Mouse (Mus musculus) T-helper 17 cell (primary cell): ENCODE data around the gene Olfr1368.
"Not testable (repeated sequence)": the region's sequence is repeated elsewhere in the genome, so short reads cannot be mapped to it uniquely, and the experiment has no call there.

Experiments
- in situ Hi-C, 2 experiments: fragments of 300-600 bp; cut with MboI, MseI; formaldehyde crosslinking; loops; 1 replicate in 1 of 2; 2 replicates in 1 of 2; pipeline ENCODE4 v1.15.1; 2025; ENCODE audit warnings: high pct_unique_total_duplicates in 2 of 2

Olfr1368 gene

GRCm38 (mm10) chr13:21169121-21169656 is 23.5 kb upstream of the Olfr1368 start:
- in situ Hi-C loops: loop anchor here (10.0 to 25.0 kb wide), 3 partner anchors 66 to 1082 kb away; partner anchors contain the start of gene Elmo1 (in 1 of the 2)

GRCm38 (mm10) chr13:21168371-21169011 is 22.8 kb upstream of the Olfr1368 start:
- in situ Hi-C loops: loop anchor here (10.0 to 25.0 kb wide), 3 partner anchors 66 to 1081 kb away; partner anchors contain the start of gene Elmo1 (in 1 of the 2)

GRCm38 (mm10) chr13:21167910-21168300 is 22.2 kb upstream of the Olfr1368 start:
- in situ Hi-C loops: loop anchor here (10.0 to 25.0 kb wide), 3 partner anchors 67 to 1081 kb away; partner anchors contain the start of gene Elmo1 (in 1 of the 2)

- in situ Hi-C loops: loop anchor here (10.0 to 25.0 kb wide), 3 partner anchors 68 to 1080 kb away; partner anchors contain the start of gene Elmo1 (in 1 of the 2)
Measured at GRCm38 (mm10) chr13:21166936-21167909, 21.6 kb upstream of the Olfr1368 start.

DNA sequence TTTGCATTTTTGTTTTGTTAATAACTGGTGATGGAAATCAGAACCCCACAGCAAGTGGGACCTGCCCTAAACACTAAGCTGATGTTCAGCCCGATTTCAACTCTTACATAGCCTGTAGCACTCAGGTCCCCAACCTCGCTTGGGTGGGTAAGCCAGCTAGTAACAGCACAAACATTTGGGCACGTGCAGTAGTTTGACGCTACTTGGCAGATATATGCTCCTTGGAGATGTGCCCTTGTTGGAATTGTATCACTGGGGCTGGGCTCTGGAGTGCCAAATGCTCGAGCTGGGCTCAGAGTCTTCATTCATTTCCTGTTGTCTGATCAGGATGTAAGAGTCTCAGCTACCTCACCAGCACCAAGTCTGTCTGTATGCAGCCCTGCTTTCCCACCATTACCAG is 16.9 kb upstream of the Olfr1368 start:
- in situ Hi-C loops: loop anchor here (5.0 to 25.0 kb wide), 4 partner anchors 72 to 1075 kb away; partner anchors contain the start of gene Elmo1 (in 1 of the 2)

DNA sequence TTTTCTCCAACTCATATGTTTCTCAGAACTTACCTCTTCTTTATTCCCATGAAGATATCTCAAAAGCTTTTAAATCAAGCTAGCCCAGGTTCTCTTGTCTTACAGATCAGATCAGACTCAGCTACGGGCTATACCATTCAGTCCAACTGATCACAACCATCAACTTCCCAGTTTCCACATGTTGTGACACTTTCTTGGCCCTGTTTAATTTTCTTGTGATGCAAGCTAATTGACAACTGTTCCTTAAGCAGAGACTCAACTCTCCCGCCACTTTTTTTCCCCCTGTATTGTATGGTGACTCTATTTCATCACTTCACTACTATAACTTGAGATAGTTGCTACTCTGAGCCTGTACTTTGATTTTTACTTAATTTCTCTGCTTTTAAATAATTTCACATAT is 15.9 kb upstream of the Olfr1368 start:
- in situ Hi-C loops: loop anchor here (5.0 to 25.0 kb wide), 4 partner anchors 73 to 1074 kb away; partner anchors contain the start of gene Elmo1 (in 1 of the 2)

DNA sequence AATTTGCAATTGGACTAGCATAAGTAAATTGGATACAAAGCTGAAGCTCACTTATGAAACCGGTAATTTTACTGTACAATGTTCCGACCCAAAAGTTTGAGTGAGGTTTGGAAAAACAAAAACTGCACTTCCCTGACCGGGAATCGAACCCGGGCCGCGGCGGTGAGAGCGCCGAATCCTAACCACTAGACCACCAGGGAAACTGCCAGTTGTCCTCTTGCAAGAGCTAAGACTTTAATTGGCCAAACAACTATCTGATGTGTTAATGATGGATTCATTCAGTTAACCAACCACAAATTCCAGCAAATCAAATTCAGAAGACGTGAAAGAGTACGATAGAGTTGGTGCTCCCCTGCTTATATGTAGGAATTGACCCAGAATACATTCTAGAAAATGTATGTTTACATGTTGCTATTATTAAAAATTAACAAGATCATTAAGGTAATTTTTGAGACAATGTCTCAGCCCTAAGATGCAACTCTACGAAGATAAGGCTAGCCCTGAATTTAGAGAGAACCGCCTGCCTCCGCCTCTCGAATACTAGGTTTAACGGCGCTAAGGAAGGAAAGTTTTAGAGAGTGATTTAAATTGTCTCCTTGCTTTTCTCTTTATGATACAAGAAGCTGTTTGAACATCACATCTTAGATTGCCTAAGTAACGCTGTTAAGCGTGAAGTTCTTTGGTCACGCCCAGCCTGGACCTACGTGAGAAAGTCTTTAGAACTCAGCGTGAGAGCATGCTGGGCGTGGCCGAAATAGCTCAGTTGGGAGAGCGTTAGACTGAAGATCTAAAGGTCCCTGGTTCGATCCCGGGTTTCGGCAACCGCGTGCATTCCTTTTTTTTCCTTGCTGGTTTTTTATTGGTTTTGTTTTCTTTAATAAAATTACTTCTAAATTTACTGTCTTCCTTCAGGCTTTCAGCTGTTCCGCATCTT is 15.3 kb upstream of the Olfr1368 start:
- in situ Hi-C loops: loop anchor here (5.0 to 25.0 kb wide), 4 partner anchors 74 to 1074 kb away; partner anchors contain the start of gene Elmo1 (in 1 of the 2)

DNA sequence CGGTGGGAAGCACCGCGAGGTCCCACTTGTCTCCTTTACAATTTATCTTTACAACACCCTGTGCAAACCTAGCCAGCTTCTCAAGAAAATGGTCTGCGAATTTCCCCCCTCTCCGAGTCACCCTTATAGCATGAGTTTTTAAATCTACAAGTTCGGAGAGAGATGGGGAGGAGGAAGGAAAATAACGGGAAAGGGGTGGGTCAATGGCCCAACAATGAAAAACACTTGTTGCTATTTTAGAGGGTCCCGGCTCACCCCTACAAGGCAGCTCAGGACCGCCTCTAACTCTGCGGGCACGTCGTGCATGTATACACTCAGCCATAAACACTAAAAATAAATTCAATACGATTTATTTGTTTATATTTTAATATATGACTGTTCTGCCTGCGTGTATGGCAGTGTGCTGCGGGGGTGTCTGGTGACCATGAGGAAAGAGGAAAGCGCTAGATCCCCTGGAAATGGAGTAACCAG is 14.4 kb upstream of the Olfr1368 start:
- in situ Hi-C loops: loop anchor here (5.0 to 25.0 kb wide), 4 partner anchors 75 to 1073 kb away; partner anchors contain the start of gene Elmo1 (in 1 of the 2)

DNA sequence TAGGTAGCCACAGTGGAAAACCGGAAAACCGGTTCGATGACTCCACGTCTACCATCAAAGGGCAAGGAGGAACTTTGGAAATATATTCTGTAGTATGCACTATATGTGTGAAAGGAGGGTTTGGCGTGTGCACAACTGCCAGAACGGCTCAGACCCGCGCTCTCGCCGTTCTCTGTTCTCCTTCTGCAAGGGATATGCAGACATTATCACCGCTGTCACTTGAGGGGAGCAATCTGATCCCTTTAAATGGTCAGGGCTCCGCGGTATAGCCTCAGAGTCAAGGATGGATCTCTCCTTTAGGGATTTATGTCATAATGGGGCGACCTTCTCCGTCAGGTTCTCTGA is 13.8 kb upstream of the Olfr1368 start:
- in situ Hi-C loops: loop anchor here (25.0 kb wide), 2 partner anchors 847 to 1072 kb away; partner anchors contain the start of gene Elmo1 (in 1 of the 2)

- in situ Hi-C loops: loop anchor here (25.0 kb wide), 2 partner anchors 847 to 1072 kb away; partner anchors contain the start of gene Elmo1 (in 1 of the 2)
Measured at GRCm38 (mm10) chr13:21158785-21159474, 13.3 kb upstream of the Olfr1368 start.

GRCm38 (mm10) chr13:21158071-21158470 is 12.4 kb upstream of the Olfr1368 start:
- in situ Hi-C loops: loop anchor here (25.0 kb wide), 2 partner anchors 846 to 1071 kb away; partner anchors contain the start of gene Elmo1 (in 1 of the 2)

- in situ Hi-C loops: loop anchor here (25.0 kb wide), 2 partner anchors 844 to 1069 kb away; partner anchors contain the start of gene Elmo1 (in 1 of the 2)
Measured at GRCm38 (mm10) chr13:21155888-21156287, 10.2 kb upstream of the Olfr1368 start.

DNA sequence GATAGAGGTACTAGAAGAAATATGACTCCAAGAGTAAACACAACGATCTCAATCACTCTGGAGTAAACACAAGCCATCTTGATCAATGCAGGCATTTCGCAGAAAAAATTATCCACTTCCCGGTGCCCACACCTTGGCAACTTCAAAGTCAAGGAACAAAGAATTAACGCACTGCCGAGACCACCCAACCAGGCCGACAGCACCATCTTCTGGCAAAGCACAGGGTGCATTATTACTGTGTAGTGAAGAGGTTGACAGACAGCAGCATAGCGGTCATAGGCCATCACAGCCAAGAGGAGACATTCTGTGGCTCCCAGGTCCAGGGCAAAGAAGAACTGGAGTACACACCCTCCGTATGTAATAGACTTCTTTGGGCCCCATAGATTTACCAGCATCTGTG is 3.2 kb downstream of the Olfr1368 start:
- in situ Hi-C loops: no loop called here

DNA sequence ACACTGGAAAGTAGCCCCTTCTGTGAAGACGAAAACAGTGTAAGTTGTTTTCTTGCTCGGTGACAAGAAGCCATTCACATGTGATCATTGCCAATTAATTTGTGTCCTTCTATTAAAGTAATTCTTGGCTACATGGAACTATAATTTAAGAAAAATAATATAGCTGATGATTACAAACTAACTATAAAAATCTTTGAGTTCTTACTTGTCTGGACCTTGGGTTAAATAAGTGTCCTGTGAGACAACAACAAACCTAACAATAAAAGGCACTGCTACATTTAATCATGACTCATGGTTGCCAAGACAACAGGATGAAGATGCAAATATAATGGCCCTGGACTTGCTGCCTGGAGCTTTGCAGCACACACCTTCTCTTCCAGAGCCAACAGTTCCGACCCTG is 16.3 kb downstream of the Olfr1368 start, which contains the start of gene Olfr263:
TSS of gene Olfr263 (plus strand) at position 301 of the 400 bp plus-strand sequence.
- in situ Hi-C loops: not testable (repeated sequence)

DNA sequence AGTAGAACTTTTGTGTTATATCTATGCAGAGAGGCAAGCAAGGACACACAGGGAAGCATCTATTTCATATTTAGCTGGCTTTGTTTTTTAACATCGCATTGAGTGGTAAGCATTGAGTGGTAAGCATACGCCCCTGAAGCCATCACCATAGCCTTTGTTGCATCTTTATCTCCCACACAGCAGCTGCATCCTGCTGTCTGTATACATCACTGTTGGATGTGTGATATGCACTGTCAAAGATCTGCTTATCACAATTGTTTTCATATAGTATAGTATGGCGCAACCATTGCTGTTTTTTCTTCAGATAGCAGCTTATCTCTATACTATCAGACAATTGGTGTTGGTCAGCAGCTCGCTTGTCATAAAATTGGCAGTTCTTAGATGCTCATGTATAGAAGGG is 31.5 kb downstream of the Olfr1368 start:
- in situ Hi-C loops: no loop called here

GRCm38 (mm10) chr13:21111183-21111582 is 34.5 kb downstream of the Olfr1368 start, which contains the start of gene Olfr1369-ps1:
Gene Olfr1369-ps1, plus strand, starts transcription at chr13:21111483.
- in situ Hi-C loops: not testable (repeated sequence)

- in situ Hi-C loops: no loop called here
Measured at GRCm38 (mm10) chr13:21110441-21110840, 35.2 kb downstream of the Olfr1368 start.

GRCm38 (mm10) chr13:21109759-21110158 is 35.9 kb downstream of the Olfr1368 start:
- in situ Hi-C loops: no loop called here
